Mouse (Mus musculus) heart, postnatal 36 days (tissue): ENCODE results near the gene Ccno. TPM values are rescaled to one million over a fixed set of nuclear protein-coding genes. Genes with fewer than 3 reads are reported as not detected.
"Not testable (repeated sequence)": the region's sequence is repeated elsewhere in the genome, so short reads cannot be mapped to it uniquely, and the experiment has no call there.

Experiments
- DNase-seq, 2 experiments: peaks; one replicate each; pipeline ENCODE4 v3.0.0; 2021 to 2022
- intact Hi-C: fragments of 180-260 bp; cut with DNase I; formaldehyde crosslinking; loops from one replicate; pipeline ENCODE4 v1.15.1; 2025
- total RNA-seq, 2 experiments: library from RNA; stranded (reverse); gene quantifications; 2 replicates each; pipeline ENCODE4 v1.2.3; 2021

Ccno gene
- total RNA-seq, 2 experiments from 2014 or later = 0.19 to 0.67 TPM

- intact Hi-C loops = no loop called here
- peak in 1 of 2 experiments; percentile 17 for DNase-seq
These were observed 11.0 kb downstream of the Ccno start for GRCm38 (mm10) chr13:112998427-112999201.

- intact Hi-C loops = no loop called here
- DNase-seq = no peak
These were observed 12.5 kb downstream of the Ccno start for GRCm38 (mm10) chr13:113000090-113000489.

DNA sequence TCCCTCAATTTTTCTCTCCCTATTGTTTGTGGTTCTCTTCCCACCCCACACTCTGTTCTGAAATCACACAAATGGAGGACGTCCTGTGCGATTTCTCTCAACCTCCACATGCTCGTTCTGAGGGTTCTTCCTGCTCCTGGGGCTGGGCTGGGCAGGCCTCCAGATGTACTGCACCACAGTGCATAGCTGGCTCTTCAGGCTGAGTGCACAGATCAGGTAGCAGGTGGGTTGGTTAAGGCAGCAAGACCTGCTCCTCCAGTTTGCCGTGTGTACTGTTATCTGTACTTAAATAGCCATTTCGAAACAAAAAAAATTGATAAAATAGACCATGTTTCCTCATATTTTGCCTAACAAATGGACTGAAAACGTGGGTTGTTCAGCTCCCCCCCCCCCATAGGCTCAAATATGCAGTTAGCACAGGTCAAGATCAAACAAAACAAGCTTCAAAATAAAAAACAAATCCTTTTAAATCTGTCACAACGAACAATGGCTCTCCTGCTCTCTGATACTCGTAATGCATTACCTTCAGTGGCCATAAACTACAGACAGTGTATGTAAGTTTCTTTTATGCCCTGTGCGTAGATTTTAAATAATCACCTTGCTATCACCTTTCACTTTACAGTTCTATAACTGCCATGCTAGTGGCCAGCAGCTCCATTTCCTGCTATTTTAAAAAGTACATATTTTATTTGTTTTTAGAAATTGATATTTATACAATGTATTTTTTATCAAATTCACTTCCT, 13.1 kb downstream of the Ccno start:
- DNase-seq = no peak
- intact Hi-C loops = no loop called here

- intact Hi-C loops = no loop called here
- no peak for DNase-seq
These were observed 25.1 kb downstream of the Ccno start for GRCm38 (mm10) chr13:113012683-113013082.

- intact Hi-C loops, DNase-seq: not testable (repeated sequence)
These were observed 25.8 kb downstream of the Ccno start for GRCm38 (mm10) chr13:113013174-113013953.

GRCm38 (mm10) chr13:113021521-113021920, 33.9 kb downstream of the Ccno start:
- intact Hi-C loops = no loop called here
- DNase-seq = no peak

- intact Hi-C loops = no loop called here
- no peak for DNase-seq
These were observed 34.9 kb downstream of the Ccno start for GRCm38 (mm10) chr13:113022467-113022866.

GRCm38 (mm10) chr13:113023274-113024143, 35.9 kb downstream of the Ccno start:
- no peak for DNase-seq
- intact Hi-C loops = no loop called here

GRCm38 (mm10) chr13:113031351-113031750, 43.7 kb downstream of the Ccno start:
- intact Hi-C loops = no loop called here

GRCm38 (mm10) chr13:113031792-113032571, 44.4 kb downstream of the Ccno start:
- no peak for DNase-seq
- intact Hi-C loops = no loop called here

More at GRCm38 (mm10) chr13:113031351-113031750, 43.7 kb downstream of the Ccno start:
- DNase-seq = no peak

DNA sequence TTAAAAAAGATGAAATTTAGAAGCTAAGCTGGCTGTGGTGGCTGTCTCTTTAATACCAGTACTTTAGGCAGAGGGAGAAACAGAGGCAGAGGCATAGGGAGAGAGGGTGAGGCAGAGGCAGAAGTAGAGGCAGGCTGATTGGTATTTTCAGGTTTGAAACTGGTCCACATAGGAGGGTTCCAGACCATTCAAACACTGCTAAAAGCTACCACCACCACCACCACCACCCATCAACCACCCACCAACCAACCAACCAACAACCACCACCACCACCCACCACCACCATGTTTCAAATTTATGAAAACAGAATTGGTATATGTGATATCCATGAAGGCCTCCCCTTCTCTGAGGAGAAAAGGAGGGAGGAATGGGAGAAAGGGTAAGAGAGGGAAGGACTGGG, 45.2 kb downstream of the Ccno start:
- intact Hi-C loops = no loop called here
- no peak for DNase-seq

GRCm38 (mm10) chr13:113034271-113034886, 46.8 kb downstream of the Ccno start:
- intact Hi-C loops = loop anchor here (2.0 kb wide), 1 partner anchor 46 kb away; no protein-coding TSS in a partner anchor
- no peak for DNase-seq

DNA sequence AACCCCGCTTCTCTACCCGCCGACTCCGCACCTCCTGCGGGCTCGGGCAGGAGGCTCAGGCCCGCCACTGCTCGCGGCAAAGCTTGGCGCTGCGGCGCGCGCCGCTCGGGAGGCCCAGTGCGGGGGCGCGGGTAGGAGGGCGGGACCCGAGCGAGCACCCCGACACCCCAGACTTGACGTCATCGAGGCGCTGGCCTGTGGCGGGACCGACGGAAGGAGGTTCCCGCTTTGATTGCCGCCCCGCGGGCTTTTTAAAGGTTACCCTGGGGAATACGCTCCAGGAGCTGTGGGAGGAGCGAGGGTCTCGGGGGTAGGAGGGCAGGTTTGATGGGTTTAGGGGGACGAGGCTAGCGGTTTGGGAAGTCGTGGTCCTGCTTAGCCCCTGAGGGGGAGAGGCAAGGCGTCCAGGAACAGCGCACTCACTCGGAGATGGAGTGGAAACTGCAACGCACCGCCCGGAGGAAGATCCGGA, 47.4 kb downstream of the Ccno start, which contains the start of gene Cdc20b:
Gene Cdc20b, plus strand, starts transcription at position 162 of the 472 bp plus-strand sequence.
- peak; percentile 32 to 58 for DNase-seq
- intact Hi-C loops = loop anchor here (2.0 to 5.0 kb wide), 2 partner anchors 46 to 108 kb away; partner anchors contain the start of genes Dhx29 and Mtrex

GRCm38 (mm10) chr13:113035852-113036251, 48.2 kb downstream of the Ccno start:
- intact Hi-C loops = loop anchor here (1.0 to 5.0 kb wide), 3 partner anchors 47 to 362 kb away; partner anchors contain the start of genes Dhx29 and Mtrex
- peak; percentile 58 to 67 for DNase-seq
